ENCODE assay signal across 12 mouse cellular contexts in genomic region chr5:120881681-120882080, GRCm38 (mm10). TPM values are rescaled to one million over a fixed set of nuclear protein-coding genes. Genes with fewer than 3 reads are reported as not detected.
"Had no signal": no experiment of that assay in that cellular context is flagged by ENCODE, and none has a peak within 500 bp of the region (broad histone marks: within the 10 kb centered on the region; RNA-seq: fewer than 3 reads in every experiment).

No protein-coding gene starts in this region.

RNA-seq across cellular contexts. Expression of gene Oas1g, which starts 5.7 kb away (rescaled TPM):
- polyA plus RNA-seq: neural tube, embryonic 14.5 days; testis, adult 2 months had no signal

RNA-seq across cellular contexts. Expression of gene Oas1h, which starts 20.5 kb away (rescaled TPM):
- polyA plus RNA-seq: neural tube, embryonic 12.5 days; neural tube, embryonic 13.5 days; neural tube, embryonic 14.5 days; neural tube, embryonic 15.5 days; small intestine, adult 2 months; spleen, adult 2 months; stomach, embryonic 14.5 days; stomach, embryonic 15.5 days; stomach, embryonic 16.5 days; stomach, postnatal 0 days; testis, adult 2 months; urinary bladder, adult 2 months had no signal

RNA-seq across cellular contexts. Expression of gene Oas1d, which starts 32.7 kb away (rescaled TPM):
- polyA plus RNA-seq: neural tube, embryonic 12.5 days; neural tube, embryonic 13.5 days; neural tube, embryonic 14.5 days; neural tube, embryonic 15.5 days; spleen, adult 2 months; stomach, embryonic 14.5 days; stomach, embryonic 15.5 days; stomach, embryonic 16.5 days; testis, adult 2 months; urinary bladder, adult 2 months had no signal

RNA-seq across cellular contexts. Expression of gene Oas1f, which starts 34.5 kb away (rescaled TPM):
- polyA plus RNA-seq: neural tube, embryonic 12.5 days; neural tube, embryonic 13.5 days; neural tube, embryonic 14.5 days; neural tube, embryonic 15.5 days; spleen, adult 2 months; stomach, embryonic 15.5 days; stomach, embryonic 16.5 days; stomach, postnatal 0 days; testis, adult 2 months had no signal
